Mouse (Mus musculus) common myeloid progenitor, adult 5-6 weeks (primary cell): Measurements from ENCODE around the gene Teddm1b. TPM values are rescaled to one million over a fixed set of nuclear protein-coding genes. Genes with fewer than 3 reads are reported as not detected.
"Not testable (repeated sequence)": the region's sequence is repeated elsewhere in the genome, so short reads cannot be mapped to it uniquely, and the experiment has no call there.

ENCODE experiments used
- ATAC-seq: replicated peaks from 2 replicates; pipeline ENCODE4 v1.8.0; 2016; ENCODE audit warnings: low read depth, mild to moderate bottlenecking, moderate TSS enrichment, inconsistent platforms; ENCODE audit not compliant: poor library complexity, severe bottlenecking
- total RNA-seq: library from RNA; stranded (forward); fragments of 200-1000, 187-1606 nt; gene quantifications from 2 replicates; pipeline ENCODE4 v1.2.3, GENCODE M21; 2017

Teddm1b gene
- not detected in 2 replicates for total RNA-seq

GRCm38 (mm10) chr1:153874045-153874444, at the start of gene Teddm1b:
TSS of gene Teddm1b (plus strand) at chr1:153874345.
- no peak for ATAC-seq

DNA sequence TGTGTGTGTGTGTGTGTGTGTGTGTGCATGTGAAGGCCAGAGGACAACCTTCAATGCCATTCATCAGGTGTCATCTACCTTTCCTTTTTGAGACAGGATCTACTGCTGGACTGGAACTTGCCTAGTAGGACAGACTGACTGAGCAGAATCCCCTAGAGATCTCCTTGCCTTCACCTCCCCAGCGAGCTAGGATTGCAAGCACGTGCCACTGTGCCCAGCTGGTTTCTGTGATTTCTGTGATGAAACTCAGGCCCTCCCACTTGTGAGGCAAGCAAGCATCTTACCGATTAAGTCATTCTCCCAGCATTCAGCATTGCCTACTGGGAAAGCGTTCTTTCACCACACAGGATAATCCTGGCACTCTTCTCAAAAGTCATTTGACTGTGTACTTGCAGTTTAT, 43.4 kb upstream of the Teddm1b start:
- ATAC-seq, result no peak

- ATAC-seq, result no peak
Observed at GRCm38 (mm10) chr1:153836036-153836435, 38.1 kb upstream of the Teddm1b start.

DNA sequence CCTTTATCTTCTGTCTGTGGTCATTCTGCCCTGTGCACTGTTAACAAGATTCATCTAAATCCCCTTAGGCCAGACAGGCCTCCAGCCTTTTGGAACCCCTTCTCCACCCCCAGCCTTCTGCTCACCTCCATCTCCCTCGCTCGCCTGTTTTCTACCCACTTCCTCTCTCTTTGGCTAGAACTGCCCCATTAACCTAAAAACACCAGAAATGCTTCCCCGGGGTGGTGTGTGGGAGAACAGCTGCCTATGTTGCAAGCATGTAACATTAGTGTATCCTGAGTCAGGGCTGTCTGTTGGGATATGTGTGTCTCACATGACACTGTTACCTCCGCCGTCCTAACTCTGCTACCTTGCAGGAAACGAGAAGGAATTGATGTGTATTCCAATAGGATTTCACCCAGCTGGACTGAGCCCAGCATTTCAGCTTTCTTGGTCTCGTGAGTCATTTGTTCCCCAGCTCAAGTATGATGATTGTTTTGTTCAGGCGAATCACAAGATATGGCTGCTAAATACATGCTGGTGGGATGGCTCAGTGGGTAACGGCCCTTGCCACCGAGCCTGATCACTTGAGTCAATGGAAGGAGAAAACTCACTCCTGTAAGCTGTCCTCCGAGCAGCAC, 31.9 kb upstream of the Teddm1b start:
- peak; percentile 43; the same call in 1 of the 2 replicates for ATAC-seq

- ATAC-seq, result no peak
Observed at GRCm38 (mm10) chr1:153844042-153844441, 30.1 kb upstream of the Teddm1b start, which contains the start of gene Rgsl1. TSS of gene Rgsl1 (minus strand) at chr1:153844142.

DNA sequence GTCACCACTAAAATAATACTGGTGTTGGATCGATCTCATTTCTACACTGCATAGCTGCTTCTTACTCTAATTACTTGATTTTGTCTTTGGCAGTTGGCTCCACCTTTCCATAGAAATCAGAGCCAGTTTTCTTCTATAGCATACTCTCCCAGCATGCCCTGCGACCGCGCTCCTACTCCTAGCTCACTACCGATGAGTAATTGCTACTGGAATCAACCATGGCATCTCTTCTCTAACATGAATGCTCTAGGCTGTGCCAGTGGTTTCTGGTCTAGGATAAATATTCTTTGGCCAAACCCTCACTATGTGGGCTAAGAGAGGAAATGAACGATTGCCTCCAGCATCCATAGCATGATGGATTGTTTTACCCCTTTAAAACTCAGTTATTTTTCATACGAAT, 27.7 kb upstream of the Teddm1b start:
- ATAC-seq, result no peak

DNA sequence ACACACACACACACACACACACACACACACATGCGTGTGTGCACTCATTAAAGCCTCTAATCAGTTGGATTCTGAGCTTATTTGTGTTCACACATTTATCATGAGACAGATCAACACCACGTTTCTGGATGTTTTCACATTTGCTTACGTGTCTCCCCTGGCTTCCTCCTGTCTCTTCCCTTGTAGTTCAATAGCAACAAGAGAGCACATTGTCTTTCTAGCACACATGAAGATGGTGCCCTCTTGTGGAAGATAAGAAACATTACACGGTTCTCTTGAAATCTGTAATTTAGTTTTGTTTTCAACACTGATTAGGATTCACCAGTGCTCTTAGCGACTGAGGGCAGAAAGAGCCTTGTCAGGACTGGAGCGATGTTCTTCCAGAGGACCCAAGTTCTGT, 27.3 kb upstream of the Teddm1b start:
- ATAC-seq, result peak; percentile 92

GRCm38 (mm10) chr1:153852696-153853095, 21.4 kb upstream of the Teddm1b start:
- not testable (repeated sequence) for ATAC-seq

- ATAC-seq, result no peak
Observed at GRCm38 (mm10) chr1:153855946-153856345, 18.2 kb upstream of the Teddm1b start.

GRCm38 (mm10) chr1:153880391-153880790, 6.2 kb downstream of the Teddm1b start:
- ATAC-seq, result not testable (repeated sequence)

- no peak for ATAC-seq
Observed at GRCm38 (mm10) chr1:153886024-153886633, 12.0 kb downstream of the Teddm1b start.

DNA sequence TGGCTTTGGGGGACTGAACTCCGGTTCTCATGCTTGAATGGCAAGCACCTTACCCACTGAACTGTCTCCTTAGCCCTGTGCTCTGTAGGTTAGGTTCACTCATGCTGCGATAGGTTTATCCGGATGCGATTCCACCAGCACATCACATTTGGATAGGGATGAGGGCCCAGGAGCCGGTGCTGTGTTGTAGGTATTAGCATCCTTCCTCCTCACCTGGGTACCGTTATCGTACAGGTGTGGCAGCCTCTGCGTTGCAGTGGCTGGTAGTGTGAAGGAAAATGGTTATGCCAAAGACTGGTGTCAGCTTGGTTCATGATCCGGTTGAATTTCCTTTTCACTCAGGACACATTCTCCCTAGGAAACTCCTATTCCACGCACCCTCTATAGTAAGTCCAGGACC, 16.0 kb downstream of the Teddm1b start:
- no peak for ATAC-seq

GRCm38 (mm10) chr1:153891442-153891841, 17.3 kb downstream of the Teddm1b start, which contains the start of gene Teddm1a:
TSS of gene Teddm1a (plus strand) at chr1:153891742.
- 0 out of 2 replicates have a peak, but pooled peaks have one; percentile 35 for ATAC-seq

GRCm38 (mm10) chr1:153893746-153894145, 19.6 kb downstream of the Teddm1b start:
- ATAC-seq, result no peak

DNA sequence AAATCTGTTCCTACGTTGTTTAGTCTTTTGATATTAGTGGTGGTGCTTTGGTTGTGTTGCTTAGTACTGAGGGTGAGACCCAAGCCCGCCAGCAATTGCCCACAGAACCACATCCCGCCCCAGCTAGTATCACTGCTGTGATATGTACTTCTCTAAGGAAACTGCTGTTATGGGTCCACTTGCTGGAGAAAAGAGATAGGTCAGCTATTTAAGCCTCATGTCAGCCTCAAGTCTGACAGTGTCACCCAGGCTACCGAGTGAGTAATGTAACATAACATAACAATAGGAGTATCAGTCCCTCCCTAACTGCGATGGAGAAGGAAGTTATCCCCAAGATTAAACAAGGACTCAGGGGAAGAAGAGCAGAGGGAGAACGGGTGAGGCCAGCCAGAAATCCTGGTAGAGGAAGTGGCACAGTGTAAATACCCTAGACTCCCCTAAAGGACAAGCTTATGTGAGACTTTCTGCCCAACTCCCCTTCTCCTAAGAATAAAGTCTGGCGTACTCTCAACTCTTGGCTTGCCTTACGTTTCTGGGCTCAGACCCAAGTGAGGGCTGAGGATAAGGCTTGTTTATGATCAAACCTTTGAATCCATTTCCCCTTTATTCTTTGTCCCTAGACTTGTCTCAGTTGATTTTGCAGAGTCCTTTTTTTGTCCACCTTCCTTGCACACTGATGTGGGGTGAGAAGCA, 20.2 kb downstream of the Teddm1b start:
- ATAC-seq, result peak; percentile 67

- ATAC-seq, result peak; percentile 28
Observed at GRCm38 (mm10) chr1:153894979-153895378, 20.8 kb downstream of the Teddm1b start.

DNA sequence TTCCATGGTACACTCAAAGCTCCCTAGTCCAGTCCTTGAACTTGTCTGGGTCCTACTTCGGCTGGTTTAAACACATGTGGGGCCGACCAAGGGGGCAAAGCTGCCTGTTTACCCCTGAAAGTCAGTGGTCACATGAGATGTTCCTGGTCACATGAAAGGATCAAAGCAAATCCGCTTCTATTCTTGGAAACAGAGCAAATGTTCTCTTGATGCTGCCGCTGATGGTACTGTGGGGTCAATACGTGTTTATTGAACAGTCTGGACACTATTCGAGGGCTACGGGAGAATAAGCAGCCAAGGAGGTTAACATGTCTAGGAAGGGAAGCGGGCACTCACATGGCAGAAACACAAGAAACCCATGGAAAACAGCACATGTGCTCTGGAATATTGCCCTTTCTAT, 23.1 kb downstream of the Teddm1b start:
- ATAC-seq, result no peak

- ATAC-seq, result no peak
Observed at GRCm38 (mm10) chr1:153898989-153899730, 25.0 kb downstream of the Teddm1b start.

- ATAC-seq, result peak; percentile 84
Observed at GRCm38 (mm10) chr1:153899731-153900380, 25.7 kb downstream of the Teddm1b start, which contains the start of the genes Glul and Teddm2. TSS of gene Glul (plus strand) at chr1:153899944. TSS of gene Teddm2 (minus strand) at chr1:153900228.

DNA sequence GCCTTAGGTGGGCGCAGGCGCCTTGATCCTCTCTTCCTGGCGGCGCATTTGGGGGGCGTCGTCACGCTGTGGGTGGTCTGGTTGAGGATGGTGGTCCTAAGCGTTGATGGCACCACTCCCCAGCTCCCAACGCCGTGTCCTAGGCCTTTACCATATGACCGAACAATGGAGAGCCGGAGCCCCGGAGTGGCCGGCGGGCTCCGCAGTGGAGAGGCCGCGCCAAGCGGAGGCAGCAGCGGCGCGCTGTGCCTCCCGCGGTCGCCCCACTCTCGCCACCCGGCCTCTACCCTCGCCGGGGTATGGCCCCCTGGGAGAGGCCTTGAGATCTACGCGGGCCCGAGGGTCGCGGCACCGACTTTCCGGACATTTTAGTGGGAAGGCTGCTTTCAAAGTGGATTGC, 26.2 kb downstream of the Teddm1b start:
- ATAC-seq, result peak; percentile 5; the same call in 1 of the 2 replicates
